Mouse (Mus musculus): ENCODE measurements around the gene Commd2. TPM values are rescaled to one million over a fixed set of nuclear protein-coding genes. Genes with fewer than 3 reads are reported as not detected.

Commd2 gene
- polyA plus RNA-seq, 1 experiment from 2014 or later = 94.9 TPM

DNA sequence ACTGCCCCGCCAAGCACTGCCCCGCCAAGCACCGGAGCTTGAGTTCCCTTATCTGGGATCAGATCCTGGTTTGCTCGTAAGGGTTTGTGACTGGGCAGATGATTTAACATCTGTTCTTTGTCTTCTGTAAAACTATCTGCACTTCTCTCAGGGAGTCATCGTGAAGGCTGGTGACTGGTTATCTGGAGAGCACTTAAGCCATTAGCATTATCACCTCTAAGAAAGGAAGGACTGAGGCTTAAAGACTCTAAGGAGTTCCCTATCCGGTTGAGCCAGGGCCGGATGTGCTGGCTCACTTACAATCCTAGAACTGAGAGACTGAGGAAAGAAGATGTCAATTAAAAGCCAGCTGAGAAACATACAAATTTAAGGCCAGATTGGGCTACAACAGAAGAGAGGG, 39.7 kb downstream of the Commd2 start:
- H3K4me1 ChIP-seq = no peaks in the 10 kb centered on the region
- no peak overlapping the region for H3K4me2 ChIP-seq
- no peak for ATAC-seq (ENCODE audit: low FRiP score)
- H3K36me3 ChIP-seq (replicated peaks) = no peaks in the 10 kb centered on the region
- no peak overlapping the region for H3K27ac ChIP-seq
- H3K4me3 ChIP-seq (replicated peaks) = no peak overlapping the region
- WGBS = 91% methylated on average over 7 of the region's 7 CpGs
- H3K9me3 ChIP-seq = no peaks in the 10 kb centered on the region
- no peak overlapping the region for H3K9ac ChIP-seq
- H3K27me3 ChIP-seq = no peaks in the 10 kb centered on the region

DNA sequence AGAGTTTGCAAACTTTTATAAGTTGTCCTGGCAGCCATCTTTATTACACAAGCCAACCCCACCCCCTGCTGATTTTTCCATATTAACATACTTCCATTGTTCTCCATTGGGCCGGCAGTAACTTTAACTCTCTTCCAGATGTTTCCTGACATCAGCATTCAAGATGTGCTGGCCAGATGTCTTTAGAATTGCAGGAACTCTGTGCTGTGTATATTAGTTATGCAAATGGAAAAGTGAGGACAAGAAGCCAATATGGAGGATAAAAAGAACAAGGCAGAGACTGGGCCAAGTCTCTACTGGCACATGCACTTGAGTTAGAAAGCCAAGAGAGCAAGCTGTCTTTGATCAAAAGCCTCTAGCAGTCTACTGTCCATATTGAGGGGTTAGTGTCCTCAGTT, 46.9 kb downstream of the Commd2 start:
- Histone ChIP-seq H3K36me3 (replicated peaks) (no peaks in the 10 kb centered on the region), H3K4me1 (no peaks in the 10 kb centered on the region), H3K27ac (no peak overlapping the region), H3K4me2 (no peak overlapping the region), H3K4me3 (replicated peaks) (no peak overlapping the region), H3K9me3 (no peaks in the 10 kb centered on the region), H3K9ac (no peak overlapping the region), H3K27me3 (no peaks in the 10 kb centered on the region)
- no peak for ATAC-seq (ENCODE audit: low FRiP score)
- 67% methylated on average over 1 of the region's 1 CpGs for WGBS

GRCm38 (mm10) chr3:57603891-57604617, 47.5 kb downstream of the Commd2 start:
- WGBS = 65% methylated on average over 5 of the region's 5 CpGs
- no peak overlapping the region for H3K4me3 ChIP-seq (replicated peaks)

GRCm38 (mm10) chr3:57602610-57603009, 48.9 kb downstream of the Commd2 start:
- H3K27ac ChIP-seq = no peak overlapping the region
- 77% methylated on average over 4 of the region's 4 CpGs for WGBS
- no peaks in the 10 kb centered on the region for H3K36me3 ChIP-seq (replicated peaks)
- no peaks in the 10 kb centered on the region for H3K9me3 ChIP-seq
- H3K27me3 ChIP-seq = no peaks in the 10 kb centered on the region
- no peak overlapping the region for H3K4me3 ChIP-seq (replicated peaks)
- H3K9ac ChIP-seq = no peak overlapping the region
- no peaks in the 10 kb centered on the region for H3K4me1 ChIP-seq
- ATAC-seq (ENCODE audit: low FRiP score) = no peak
- no peak overlapping the region for H3K4me2 ChIP-seq

More at GRCm38 (mm10) chr3:57603891-57604617, 47.5 kb downstream of the Commd2 start:
- Histone ChIP-seq H3K36me3 (replicated peaks) (no peaks in the 10 kb centered on the region), H3K9me3 (no peaks in the 10 kb centered on the region), H3K4me2 (no peak overlapping the region), H3K9ac (no peak overlapping the region), H3K27ac (no peak overlapping the region), H3K4me1 (no peaks in the 10 kb centered on the region), H3K27me3 (no peaks in the 10 kb centered on the region)
- no peak for ATAC-seq (ENCODE audit: low FRiP score)

GRCm38 (mm10) chr3:57596566-57596965, 54.9 kb downstream of the Commd2 start:
- ATAC-seq (ENCODE audit: low FRiP score) = no peak
- Histone ChIP-seq H3K27ac (no peak overlapping the region), H3K27me3 (no peaks in the 10 kb centered on the region), H3K9ac (no peak overlapping the region), H3K36me3 (replicated peaks) (no peaks in the 10 kb centered on the region), H3K4me2 (no peak overlapping the region), H3K4me1 (no peaks in the 10 kb centered on the region), H3K9me3 (no peaks in the 10 kb centered on the region), H3K4me3 (replicated peaks) (no peak overlapping the region)
- 66% methylated on average over 7 of the region's 7 CpGs for WGBS

DNA sequence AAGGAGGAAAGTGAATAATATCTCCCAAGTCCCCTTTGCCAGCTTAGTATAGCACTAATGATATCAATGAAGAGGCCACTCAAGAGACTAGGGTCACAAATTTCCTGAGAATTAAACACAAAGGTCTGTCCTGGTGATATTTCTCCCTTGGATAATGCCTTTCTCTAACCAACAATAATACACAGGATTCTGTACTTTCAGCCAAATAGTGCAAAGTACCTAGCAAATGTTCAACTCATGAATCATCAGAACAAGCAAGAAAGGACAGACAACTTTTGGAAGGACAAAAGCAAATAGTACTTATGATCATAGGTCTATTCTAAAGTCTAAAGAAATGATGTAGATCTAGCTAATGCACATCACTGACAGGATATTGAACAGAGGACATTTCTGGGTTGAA, 56.0 kb downstream of the Commd2 start:
- H3K27me3 ChIP-seq = no peaks in the 10 kb centered on the region
- no peak overlapping the region for H3K4me3 ChIP-seq (replicated peaks)
- H3K4me1 ChIP-seq = no peaks in the 10 kb centered on the region
- H3K27ac ChIP-seq = no peak overlapping the region
- no peaks in the 10 kb centered on the region for H3K9me3 ChIP-seq
- H3K9ac ChIP-seq = no peak overlapping the region
- no peaks in the 10 kb centered on the region for H3K36me3 ChIP-seq (replicated peaks)
- ATAC-seq (ENCODE audit: low FRiP score) = no peak
- no peak overlapping the region for H3K4me2 ChIP-seq

Small RNAs within 50 kb of the gene (microRNA-seq; reads per million reads assigned to microRNA genes)
- gene Mir6377 = not detected

Other genes with a start within 250 kb of the Commd2 start
- gene Tm4sf4, start 226.4 kb downstream of the Commd2 start, polyA plus RNA-seq (2016; fragmentation: Nextera tagmentation; extraction: Ambion mirVana) = not detected in 2 replicates
- gene Wwtr1, start 75.8 kb downstream of the Commd2 start, polyA plus RNA-seq (2016; fragmentation: Nextera tagmentation; extraction: Ambion mirVana) = 10.7 and 11.5 TPM in 2 replicates
- gene Ankub1, start 41.1 kb upstream of the Commd2 start, polyA plus RNA-seq (2016; fragmentation: Nextera tagmentation; extraction: Ambion mirVana) = 0.09 TPM in 1 of 2 replicates, not detected in the other
- gene Rnf13, start 84.3 kb upstream of the Commd2 start, polyA plus RNA-seq (2016; fragmentation: Nextera tagmentation; extraction: Ambion mirVana) = 61.0 and 65.0 TPM in 2 replicates
- 354 and 379 TPM in 2 replicates for gene Pfn2, start 196.4 kb upstream of the Commd2 start, polyA plus RNA-seq (2016; fragmentation: Nextera tagmentation; extraction: Ambion mirVana)